Mouse (Mus musculus) kidney, postnatal 10 days (tissue): Measurements from ENCODE around the gene Zfp451.
"Not testable (repeated sequence)": the region's sequence is repeated elsewhere in the genome, so short reads cannot be mapped to it uniquely, and the experiment has no call there.

Experiments
- DNase-seq: peaks from one replicate; pipeline ENCODE4 v3.0.0; 2021; ENCODE audit warnings: mixed read lengths

Zfp451 gene

GRCm38 (mm10) chr1:33757033-33757413 lies 57.4 kb downstream of the Zfp451 start:
- peak; percentile 31 for DNase-seq

GRCm38 (mm10) chr1:33756258-33757032 lies 58.0 kb downstream of the Zfp451 start:
- DNase-seq, result no peak

- DNase-seq, result no peak
These were observed 58.6 kb downstream of the Zfp451 start for GRCm38 (mm10) chr1:33755799-33756198.

- peak; percentile 75 for DNase-seq
These were observed 59.2 kb downstream of the Zfp451 start for GRCm38 (mm10) chr1:33754965-33755735.

GRCm38 (mm10) chr1:33754089-33754488 lies 60.3 kb downstream of the Zfp451 start:
- DNase-seq, result peak; percentile 35

GRCm38 (mm10) chr1:33751283-33751682 lies 63.1 kb downstream of the Zfp451 start:
- DNase-seq, result no peak

- not testable (repeated sequence) for DNase-seq
These were observed 64.7 kb downstream of the Zfp451 start for GRCm38 (mm10) chr1:33749709-33750108.

GRCm38 (mm10) chr1:33749109-33749508 lies 65.3 kb downstream of the Zfp451 start:
- DNase-seq, result no peak

- DNase-seq, result no peak
These were observed 68.5 kb downstream of the Zfp451 start for GRCm38 (mm10) chr1:33745901-33746300.

- DNase-seq, result not testable (repeated sequence)
These were observed 69.6 kb downstream of the Zfp451 start for GRCm38 (mm10) chr1:33744815-33745214.

- DNase-seq, result peak; percentile 46
These were observed 71.5 kb downstream of the Zfp451 start for GRCm38 (mm10) chr1:33742903-33743302.

GRCm38 (mm10) chr1:33739302-33739701 lies 75.1 kb downstream of the Zfp451 start:
- DNase-seq, result peak; percentile 91

- DNase-seq, result no peak
These were observed 75.6 kb downstream of the Zfp451 start for GRCm38 (mm10) chr1:33738681-33739278.

GRCm38 (mm10) chr1:33738281-33738680 lies 76.1 kb downstream of the Zfp451 start:
- no peak for DNase-seq

- no peak for DNase-seq
These were observed 80.3 kb downstream of the Zfp451 start for GRCm38 (mm10) chr1:33734001-33734685.

GRCm38 (mm10) chr1:33733044-33733443 lies 81.4 kb downstream of the Zfp451 start:
- DNase-seq, result no peak

GRCm38 (mm10) chr1:33725086-33725485 lies 89.3 kb downstream of the Zfp451 start:
- no peak for DNase-seq

- no peak for DNase-seq
These were observed 89.9 kb downstream of the Zfp451 start for GRCm38 (mm10) chr1:33724516-33724915.

- no peak for DNase-seq
These were observed 93.4 kb downstream of the Zfp451 start for GRCm38 (mm10) chr1:33721020-33721419.

- DNase-seq, result no peak
These were observed 94.2 kb downstream of the Zfp451 start for GRCm38 (mm10) chr1:33720231-33720630.

- DNase-seq, result peak; percentile 89
These were observed 94.6 kb downstream of the Zfp451 start, which contains the start of gene Rab23 for GRCm38 (mm10) chr1:33719733-33720225. Gene Rab23 (plus strand): TSS chr1:33719887.

GRCm38 (mm10) chr1:33717636-33718035 lies 96.8 kb downstream of the Zfp451 start:
- no peak for DNase-seq

- no peak for DNase-seq
These were observed 99.6 kb downstream of the Zfp451 start for GRCm38 (mm10) chr1:33714796-33715195.
